Mouse (Mus musculus): ENCODE measurements around the gene Trim71. TPM values are rescaled to one million over a fixed set of nuclear protein-coding genes. Genes with fewer than 3 reads are reported as not detected.

The Trim71 gene
- polyA plus RNA-seq, 1 experiment from 2014 or later = 0.05 TPM

GRCm38 (mm10) chr9:114501913-114502312 is 62.3 kb downstream of the Trim71 start:
- WGBS = 93% methylated on average over 11 of the region's 11 CpGs
- H3K9me3 ChIP-seq (replicated peaks) = no peaks in the 10 kb centered on the region
- ATAC-seq (replicated peaks; ENCODE audit: insufficient number of reproducible peaks, insufficient read depth, low FRiP score, low read depth) = no peak
- peaks cover 14% of the 10 kb centered on the region for H3K27me3 ChIP-seq
- no peak overlapping the region for H3K4me2 ChIP-seq
- no peaks in the 10 kb centered on the region for H3K36me3 ChIP-seq
- no peak overlapping the region for H3K4me3 ChIP-seq
- H3K9ac ChIP-seq = no peak overlapping the region
- no peaks in the 10 kb centered on the region for H3K4me1 ChIP-seq (replicated peaks)
- H3K27ac ChIP-seq = no peak overlapping the region

GRCm38 (mm10) chr9:114501111-114501510 is 63.1 kb downstream of the Trim71 start:
- H3K4me1 ChIP-seq (replicated peaks) = no peaks in the 10 kb centered on the region
- no peaks in the 10 kb centered on the region for H3K9me3 ChIP-seq (replicated peaks)
- no peak overlapping the region for H3K27ac ChIP-seq
- H3K36me3 ChIP-seq = no peaks in the 10 kb centered on the region
- no peak overlapping the region for H3K9ac ChIP-seq
- WGBS = 83% methylated on average over 7 of the region's 7 CpGs
- no peak for ATAC-seq (replicated peaks; ENCODE audit: insufficient number of reproducible peaks, insufficient read depth, low FRiP score, low read depth)
- H3K4me2 ChIP-seq = no peak overlapping the region
- H3K27me3 ChIP-seq = peaks cover 14% of the 10 kb centered on the region
- no peak overlapping the region for H3K4me3 ChIP-seq

GRCm38 (mm10) chr9:114499783-114500515 is 64.2 kb downstream of the Trim71 start:
- WGBS = 18% methylated on average over 15 of the region's 15 CpGs
- ATAC-seq (replicated peaks; ENCODE audit: insufficient number of reproducible peaks, insufficient read depth, low FRiP score, low read depth) = no peak

DNA sequence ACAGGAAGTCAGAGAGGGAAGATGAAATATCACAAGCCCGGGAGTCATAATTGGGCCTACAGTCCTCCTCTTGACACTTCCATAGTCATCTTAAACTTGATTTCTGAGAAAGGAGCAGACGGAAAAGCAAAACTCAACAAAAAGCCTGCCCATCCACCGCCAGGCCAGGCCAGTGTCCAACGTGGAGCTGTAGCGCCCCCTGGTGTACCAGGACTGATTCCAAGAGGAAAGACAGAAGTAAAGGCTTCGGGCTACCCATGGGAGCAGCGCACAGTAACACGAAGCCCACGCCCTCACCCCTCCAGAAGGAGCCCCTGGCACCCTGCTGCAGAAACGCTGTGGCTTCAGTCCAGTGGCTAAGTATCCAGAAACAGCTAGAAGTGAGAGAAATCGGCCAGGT is 66.0 kb downstream of the Trim71 start:
- Histone ChIP-seq H3K27ac (no peak overlapping the region), H3K4me1 (replicated peaks) (no peaks in the 10 kb centered on the region), H3K9ac (no peak overlapping the region), H3K4me2 (peak overlapping the region; percentile 44), H3K27me3 (peaks cover 14% of the 10 kb centered on the region), H3K36me3 (no peaks in the 10 kb centered on the region), H3K9me3 (replicated peaks) (no peaks in the 10 kb centered on the region), H3K4me3 (no peak overlapping the region)
- 5% methylated on average over 11 of the region's 11 CpGs for WGBS
- ATAC-seq (replicated peaks; ENCODE audit: insufficient number of reproducible peaks, insufficient read depth, low FRiP score, low read depth) = no peak

More at GRCm38 (mm10) chr9:114499783-114500515, 64.2 kb downstream of the Trim71 start:
- peaks cover 14% of the 10 kb centered on the region for H3K27me3 ChIP-seq
- H3K4me2 ChIP-seq = no peak overlapping the region
- H3K36me3 ChIP-seq = no peaks in the 10 kb centered on the region
- no peaks in the 10 kb centered on the region for H3K9me3 ChIP-seq (replicated peaks)
- no peak overlapping the region for H3K4me3 ChIP-seq
- H3K9ac ChIP-seq = no peak overlapping the region
- no peaks in the 10 kb centered on the region for H3K4me1 ChIP-seq (replicated peaks)
- H3K27ac ChIP-seq = no peak overlapping the region

GRCm38 (mm10) chr9:114496469-114496868 is 67.7 kb downstream of the Trim71 start:
- H3K27ac ChIP-seq = no peak overlapping the region

GRCm38 (mm10) chr9:114487481-114488258 is 76.5 kb downstream of the Trim71 start:
- ATAC-seq (replicated peaks; ENCODE audit: insufficient number of reproducible peaks, insufficient read depth, low FRiP score, low read depth) = no peak
- Histone ChIP-seq H3K4me1 (replicated peaks) (no peaks in the 10 kb centered on the region), H3K4me3 (no peak overlapping the region), H3K9me3 (replicated peaks) (no peaks in the 10 kb centered on the region), H3K9ac (no peak overlapping the region), H3K27ac (no peak overlapping the region), H3K4me2 (no peak overlapping the region), H3K36me3 (no peaks in the 10 kb centered on the region), H3K27me3 (no peaks in the 10 kb centered on the region)
- 77% methylated on average over 23 of the region's 23 CpGs for WGBS

More at GRCm38 (mm10) chr9:114496469-114496868, 67.7 kb downstream of the Trim71 start:
- H3K9me3 ChIP-seq (replicated peaks) = no peaks in the 10 kb centered on the region
- no peaks in the 10 kb centered on the region for H3K4me1 ChIP-seq (replicated peaks)
- 76% methylated on average over 7 of the region's 7 CpGs for WGBS
- H3K4me3 ChIP-seq = no peak overlapping the region
- H3K9ac ChIP-seq = no peak overlapping the region
- H3K4me2 ChIP-seq = no peak overlapping the region
- H3K36me3 ChIP-seq = no peaks in the 10 kb centered on the region
- ATAC-seq (replicated peaks; ENCODE audit: insufficient number of reproducible peaks, insufficient read depth, low FRiP score, low read depth) = no peak
- H3K27me3 ChIP-seq = peaks cover 14% of the 10 kb centered on the region

DNA sequence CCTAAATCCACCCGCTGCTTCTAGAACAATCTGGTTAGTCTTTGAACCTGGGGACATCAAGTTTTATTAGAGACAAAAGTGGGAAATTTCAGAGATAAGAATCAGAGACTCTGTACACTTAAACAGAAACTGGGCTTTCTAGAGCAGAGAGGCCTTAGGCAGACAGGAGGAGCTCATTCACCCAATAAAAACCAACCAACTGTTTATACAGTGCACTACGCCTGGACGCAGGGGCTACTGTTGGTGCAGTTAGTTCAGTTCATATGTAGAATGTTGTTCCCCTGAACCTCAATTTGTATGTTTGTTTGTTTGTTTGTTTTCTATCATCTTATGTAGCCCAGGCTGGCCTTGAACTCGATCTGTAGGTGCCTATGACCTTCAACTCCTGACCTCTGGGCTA is 77.4 kb downstream of the Trim71 start:
- Histone ChIP-seq H3K36me3 (no peaks in the 10 kb centered on the region), H3K4me2 (no peak overlapping the region), H3K4me3 (no peak overlapping the region), H3K27ac (no peak overlapping the region), H3K9me3 (replicated peaks) (no peaks in the 10 kb centered on the region), H3K27me3 (no peaks in the 10 kb centered on the region), H3K9ac (no peak overlapping the region), H3K4me1 (replicated peaks) (no peaks in the 10 kb centered on the region)
- no peak for ATAC-seq (replicated peaks; ENCODE audit: insufficient number of reproducible peaks, insufficient read depth, low FRiP score, low read depth)
- WGBS = 74% methylated on average over 4 of the region's 4 CpGs

DNA sequence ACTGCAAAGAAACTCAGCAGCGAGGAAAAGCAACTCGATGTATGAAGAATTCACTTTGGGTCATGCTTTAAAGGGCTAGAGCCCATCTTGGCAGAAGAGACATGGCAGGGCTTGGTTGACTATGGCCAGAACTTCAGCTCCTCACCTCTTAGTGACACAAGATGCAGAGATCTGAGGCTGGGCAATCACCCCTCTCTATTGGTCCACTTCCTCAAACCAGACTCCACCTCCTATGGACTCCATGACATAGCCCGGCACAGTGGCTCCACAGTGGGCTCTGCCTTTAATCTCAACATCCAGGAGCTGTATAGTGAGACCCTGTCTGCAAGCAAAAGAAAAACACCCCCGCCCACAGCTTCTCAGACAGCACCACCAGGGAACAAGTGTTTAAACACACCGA is 79.4 kb downstream of the Trim71 start:
- Histone ChIP-seq H3K27me3 (no peaks in the 10 kb centered on the region), H3K4me2 (no peak overlapping the region), H3K36me3 (no peaks in the 10 kb centered on the region), H3K9me3 (replicated peaks) (no peaks in the 10 kb centered on the region), H3K4me1 (replicated peaks) (no peaks in the 10 kb centered on the region), H3K27ac (no peak overlapping the region), H3K9ac (no peak overlapping the region), H3K4me3 (no peak overlapping the region)
- WGBS = 73% methylated on average over 5 of the region's 5 CpGs
- ATAC-seq (replicated peaks; ENCODE audit: insufficient number of reproducible peaks, insufficient read depth, low FRiP score, low read depth) = no peak

- Histone ChIP-seq H3K4me2 (no peak overlapping the region), H3K9me3 (replicated peaks) (no peaks in the 10 kb centered on the region), H3K27ac (no peak overlapping the region), H3K27me3 (no peaks in the 10 kb centered on the region), H3K9ac (no peak overlapping the region), H3K4me1 (replicated peaks) (no peaks in the 10 kb centered on the region), H3K36me3 (no peaks in the 10 kb centered on the region), H3K4me3 (no peak overlapping the region)
- WGBS = 70% methylated on average over 3 of the region's 3 CpGs
- no peak for ATAC-seq (replicated peaks; ENCODE audit: insufficient number of reproducible peaks, insufficient read depth, low FRiP score, low read depth)
Measured at GRCm38 (mm10) chr9:114480940-114481339, 83.2 kb downstream of the Trim71 start.

GRCm38 (mm10) chr9:114477019-114477418 is 87.2 kb downstream of the Trim71 start:
- Histone ChIP-seq H3K4me2 (no peak overlapping the region), H3K4me1 (replicated peaks) (no peaks in the 10 kb centered on the region), H3K36me3 (0 out of 2 replicates have a peak, but pooled peaks cover 4% of the 10 kb centered on the region), H3K4me3 (no peak overlapping the region), H3K9me3 (replicated peaks) (no peaks in the 10 kb centered on the region), H3K27ac (no peak overlapping the region), H3K27me3 (no peaks in the 10 kb centered on the region), H3K9ac (no peak overlapping the region)
- ATAC-seq (replicated peaks; ENCODE audit: insufficient number of reproducible peaks, insufficient read depth, low FRiP score, low read depth) = no peak
- WGBS = 90% methylated on average over 9 of the region's 9 CpGs

DNA sequence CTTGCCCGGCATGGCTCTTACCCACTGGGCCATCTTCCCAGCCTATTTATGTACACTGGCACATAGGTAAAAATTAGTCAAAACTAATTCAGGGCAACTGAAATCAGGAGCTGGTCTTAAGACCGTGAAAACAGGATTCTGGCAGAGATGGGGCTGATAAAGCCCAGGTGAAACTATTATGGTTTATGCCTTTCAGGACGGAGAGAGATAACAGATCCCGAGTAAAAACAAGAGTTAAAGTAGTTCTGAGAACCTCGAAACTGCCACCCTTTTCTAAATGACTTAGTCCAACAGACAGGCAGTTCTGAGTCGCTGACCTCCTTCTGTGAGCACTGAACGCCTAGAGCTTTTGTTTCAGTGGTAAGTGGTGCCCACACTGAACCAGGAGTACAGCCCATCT is 92.3 kb downstream of the Trim71 start:
- H3K4me1 ChIP-seq (replicated peaks) = no peaks in the 10 kb centered on the region
- no peak overlapping the region for H3K4me3 ChIP-seq
- H3K9ac ChIP-seq = no peak overlapping the region
- peaks cover 4% of the 10 kb centered on the region; the same call in 1 of the 2 replicates for H3K36me3 ChIP-seq
- 75% methylated on average over 7 of the region's 7 CpGs for WGBS
- H3K4me2 ChIP-seq = no peak overlapping the region
- no peaks in the 10 kb centered on the region for H3K27me3 ChIP-seq
- no peak for ATAC-seq (replicated peaks; ENCODE audit: insufficient number of reproducible peaks, insufficient read depth, low FRiP score, low read depth)
- no peak overlapping the region for H3K27ac ChIP-seq
- no peaks in the 10 kb centered on the region for H3K9me3 ChIP-seq (replicated peaks)
